Mouse (Mus musculus) c-Kit-positive CD71-positive TER-119-positive erythroid progenitor cells, embryonic 14.5 days (primary cell): Measurements from ENCODE around the gene Mrpl39.

Experiments
- DNase-seq: peaks from one replicate; pipeline ENCODE4 v3.0.0-alpha.2; 2013; ENCODE audit warnings: low spot score

Mrpl39 gene

GRCm38 (mm10) chr16:84735166-84736105 is at the start of gene Mrpl39:
Mrpl39 (minus strand) TSS chr16:84735742.
- DNase-seq = peak; percentile 94

GRCm38 (mm10) chr16:84784966-84785365 is 49.4 kb upstream of the Mrpl39 start:
- no peak for DNase-seq

- no peak for DNase-seq
Measured at GRCm38 (mm10) chr16:84783279-84783678, 47.7 kb upstream of the Mrpl39 start.

- no peak for DNase-seq
Measured at GRCm38 (mm10) chr16:84779718-84780117, 44.2 kb upstream of the Mrpl39 start.

GRCm38 (mm10) chr16:84778861-84779630 is 43.5 kb upstream of the Mrpl39 start:
- no peak for DNase-seq

GRCm38 (mm10) chr16:84778431-84778830 is 42.9 kb upstream of the Mrpl39 start:
- no peak for DNase-seq

- no peak for DNase-seq
Measured at GRCm38 (mm10) chr16:84776089-84776784, 40.7 kb upstream of the Mrpl39 start.

GRCm38 (mm10) chr16:84775356-84775755 is 39.8 kb upstream of the Mrpl39 start:
- no peak for DNase-seq

- no peak for DNase-seq
Measured at GRCm38 (mm10) chr16:84774761-84775231, 39.3 kb upstream of the Mrpl39 start.

- no peak for DNase-seq
Measured at GRCm38 (mm10) chr16:84774003-84774703, 38.6 kb upstream of the Mrpl39 start, which contains the start of gene Jam2. Jam2 (plus strand) TSS chr16:84774123.

GRCm38 (mm10) chr16:84773268-84773861 is 37.8 kb upstream of the Mrpl39 start:
- DNase-seq = no peak

- DNase-seq = no peak
Measured at GRCm38 (mm10) chr16:84772496-84773267, 37.1 kb upstream of the Mrpl39 start.

- DNase-seq = no peak
Measured at GRCm38 (mm10) chr16:84771461-84771860, 35.9 kb upstream of the Mrpl39 start.

GRCm38 (mm10) chr16:84770891-84771290 is 35.3 kb upstream of the Mrpl39 start:
- DNase-seq = no peak

GRCm38 (mm10) chr16:84769619-84770464 is 34.3 kb upstream of the Mrpl39 start:
- no peak for DNase-seq

- DNase-seq = no peak
Measured at GRCm38 (mm10) chr16:84769182-84769581, 33.6 kb upstream of the Mrpl39 start.

- no peak for DNase-seq
Measured at GRCm38 (mm10) chr16:84767956-84768355, 32.4 kb upstream of the Mrpl39 start.

- DNase-seq = no peak
Measured at GRCm38 (mm10) chr16:84745721-84746306, 10.3 kb upstream of the Mrpl39 start.
